Mouse (Mus musculus) telencephalon, adult 2 months (tissue): ENCODE measurements around the gene 2210016F16Rik.
"Not testable (repeated sequence)": the region's sequence is repeated elsewhere in the genome, so short reads cannot be mapped to it uniquely, and the experiment has no call there.

Experiments
- DNase-seq: peaks from one replicate; pipeline ENCODE4 v3.0.0-alpha.2; 2011; ENCODE audit warnings: low read depth, low spot score

2210016F16Rik gene

GRCm38 (mm10) chr13:58384779-58385546 is at the start of gene 2210016F16Rik:
Gene 2210016F16Rik (minus strand): TSS chr13:58385225.
- no peak for DNase-seq

DNA sequence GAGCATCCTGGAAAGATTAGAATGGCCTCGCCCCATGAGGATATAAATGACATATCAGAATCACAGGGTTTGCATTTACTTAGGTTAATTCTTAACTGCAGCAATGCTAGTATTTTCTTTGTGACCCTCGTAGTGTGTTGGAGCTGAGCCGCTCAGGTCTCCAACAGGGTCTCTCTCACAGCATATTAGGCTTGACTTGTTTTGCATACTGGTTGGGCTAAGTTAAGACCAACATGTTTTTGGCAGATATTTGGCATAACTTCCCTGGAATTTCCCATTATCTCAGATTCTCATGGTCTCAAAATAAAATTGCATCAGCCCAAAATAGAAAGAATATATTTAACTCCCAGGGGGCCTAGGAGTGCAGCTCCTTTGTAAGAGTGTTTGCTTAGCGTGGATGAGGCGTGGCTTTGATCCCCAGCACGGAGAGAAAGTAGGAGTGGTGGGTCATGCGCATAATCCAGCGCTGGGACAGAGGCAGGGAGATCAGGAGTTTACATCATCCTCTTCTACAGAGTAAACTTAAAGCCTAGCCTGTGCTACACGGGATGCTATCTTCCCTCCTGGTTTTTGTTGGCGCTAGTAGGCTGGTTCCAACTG is 38.1 kb upstream of the 2210016F16Rik start:
- DNase-seq = no peak

- DNase-seq = no peak
Observed at GRCm38 (mm10) chr13:58422242-58422641, 37.2 kb upstream of the 2210016F16Rik start.

DNA sequence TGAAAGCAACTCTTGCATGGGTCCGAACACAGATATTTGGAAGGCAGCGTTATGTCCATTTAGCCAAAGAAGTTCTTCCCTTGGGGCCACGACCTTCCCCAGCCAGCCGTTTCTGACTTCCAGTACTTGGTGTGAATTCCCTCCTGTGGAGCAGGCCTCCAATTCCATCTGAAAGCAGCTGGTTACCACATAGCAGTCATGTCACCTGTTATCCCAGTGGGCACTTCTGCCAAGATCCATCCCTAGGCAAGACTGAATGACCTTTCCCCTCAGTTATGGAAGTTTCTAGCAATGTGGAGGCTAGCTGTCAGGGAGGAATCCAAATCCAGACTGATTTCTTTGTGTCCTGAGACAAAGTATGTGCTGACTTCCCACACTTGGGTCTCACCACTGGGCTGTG is 36.0 kb upstream of the 2210016F16Rik start:
- DNase-seq = no peak

DNA sequence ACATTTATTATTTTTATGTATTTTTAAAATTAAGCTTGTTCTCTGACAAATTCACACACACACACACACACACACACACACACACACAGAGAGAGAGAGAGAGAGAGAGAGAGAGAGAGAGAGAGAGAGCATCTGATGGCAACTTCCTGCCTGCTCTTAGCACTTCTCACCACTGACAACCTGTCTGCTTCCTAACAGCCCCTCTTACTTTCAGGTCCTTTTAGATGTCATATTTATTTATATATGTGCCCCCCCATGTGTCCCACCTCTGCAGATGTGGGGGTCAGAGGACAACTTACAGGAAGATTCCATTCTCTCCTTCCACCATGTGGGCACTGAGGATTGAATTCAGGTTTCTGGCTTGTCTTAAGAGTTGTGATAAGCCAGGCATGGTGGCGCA is 34.2 kb upstream of the 2210016F16Rik start:
- no peak for DNase-seq

- no peak for DNase-seq
Observed at GRCm38 (mm10) chr13:58418656-58419055, 33.6 kb upstream of the 2210016F16Rik start.

- DNase-seq = no peak
Observed at GRCm38 (mm10) chr13:58415838-58416237, 30.8 kb upstream of the 2210016F16Rik start.

DNA sequence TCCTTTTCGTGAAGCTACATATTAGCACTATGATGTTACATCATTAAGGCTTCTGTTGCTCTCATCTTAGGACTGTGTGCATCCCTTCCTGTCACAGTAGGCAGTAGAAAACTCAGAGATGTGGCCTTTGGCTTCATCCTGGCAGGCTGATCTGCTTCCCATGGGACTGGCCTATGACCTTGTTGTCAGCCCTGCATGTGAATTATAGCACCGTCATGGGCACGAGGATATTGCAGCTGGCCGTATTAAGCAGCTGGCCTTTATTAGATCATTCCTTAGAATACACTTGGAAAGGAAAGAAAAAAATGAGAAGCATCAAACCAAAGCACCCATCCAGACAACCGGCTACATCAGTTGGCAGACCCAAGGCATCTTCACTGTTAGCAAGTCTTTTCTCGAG is 30.3 kb upstream of the 2210016F16Rik start:
- DNase-seq = no peak

- no peak for DNase-seq
Observed at GRCm38 (mm10) chr13:58411073-58411472, 26.0 kb upstream of the 2210016F16Rik start.

GRCm38 (mm10) chr13:58403243-58403642 is 18.2 kb upstream of the 2210016F16Rik start, which contains the start of gene Hnrnpk:
Gene Hnrnpk (minus strand): TSS chr13:58403343.
- not testable (repeated sequence) for DNase-seq

DNA sequence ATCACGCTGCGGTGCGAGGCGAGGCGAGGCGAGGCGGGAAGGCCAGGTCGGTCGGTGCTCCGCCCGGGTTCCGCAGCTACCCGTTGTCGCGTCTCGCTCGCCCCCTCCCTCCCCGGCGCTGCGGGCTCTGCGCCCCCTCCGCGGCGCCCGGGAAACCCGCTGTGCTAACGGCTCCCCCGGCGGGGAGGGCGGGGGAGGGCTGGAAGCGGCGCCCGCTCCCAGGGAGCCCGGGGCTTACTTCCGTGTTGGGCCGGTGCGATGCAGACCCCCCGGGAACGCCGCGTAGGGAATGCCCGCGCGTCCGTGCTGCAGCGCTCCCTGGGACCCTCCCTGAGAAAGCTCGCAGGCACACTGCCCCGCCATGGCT is 17.7 kb upstream of the 2210016F16Rik start:
- no peak for DNase-seq

- DNase-seq = peak; percentile 95
Observed at GRCm38 (mm10) chr13:58402003-58402743, 17.1 kb upstream of the 2210016F16Rik start, which contains the start of gene Rmi1. Gene Rmi1 (plus strand): TSS chr13:58402248.

GRCm38 (mm10) chr13:58401135-58402002 is 16.3 kb upstream of the 2210016F16Rik start:
- DNase-seq = peak; percentile 55

GRCm38 (mm10) chr13:58400576-58400975 is 15.6 kb upstream of the 2210016F16Rik start:
- no peak for DNase-seq

DNA sequence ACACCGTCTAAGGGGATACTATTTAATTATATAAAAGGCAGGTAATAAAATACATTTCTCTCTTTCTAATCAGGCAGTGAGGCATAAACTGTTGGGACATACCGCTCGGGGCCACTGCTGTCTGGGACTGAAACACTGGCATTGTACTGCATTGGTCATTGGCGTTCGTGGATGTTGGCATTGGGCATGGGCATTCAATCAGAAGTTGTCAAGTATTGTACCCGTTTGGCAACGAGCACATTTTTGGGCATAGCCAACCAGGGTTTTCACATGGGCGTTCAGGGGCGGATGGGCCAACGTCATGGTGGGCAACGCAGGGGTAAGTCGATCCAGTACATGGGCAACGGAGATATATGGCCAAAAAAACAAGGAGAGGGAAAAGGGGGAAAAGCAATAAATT is 12.6 kb upstream of the 2210016F16Rik start:
- DNase-seq = no peak

DNA sequence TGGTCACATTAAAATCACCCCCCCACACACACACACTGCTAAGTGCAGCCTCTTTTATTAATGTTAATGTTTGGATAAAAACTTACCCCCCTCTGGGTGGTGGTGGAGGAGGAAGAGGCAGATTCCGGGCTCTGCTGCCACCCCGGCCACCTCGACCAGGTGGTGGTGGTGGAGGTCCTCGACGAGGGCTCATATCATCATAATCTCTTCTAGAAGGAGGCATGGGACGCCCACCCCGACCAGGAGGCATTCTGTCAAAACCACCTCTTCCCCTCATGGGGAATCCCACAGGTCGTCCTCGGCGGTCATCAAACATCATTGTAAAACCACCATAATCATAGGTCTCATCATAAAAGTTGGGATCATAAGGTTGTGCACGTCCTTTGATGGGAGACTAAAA is 9.4 kb upstream of the 2210016F16Rik start:
- not testable (repeated sequence) for DNase-seq

DNA sequence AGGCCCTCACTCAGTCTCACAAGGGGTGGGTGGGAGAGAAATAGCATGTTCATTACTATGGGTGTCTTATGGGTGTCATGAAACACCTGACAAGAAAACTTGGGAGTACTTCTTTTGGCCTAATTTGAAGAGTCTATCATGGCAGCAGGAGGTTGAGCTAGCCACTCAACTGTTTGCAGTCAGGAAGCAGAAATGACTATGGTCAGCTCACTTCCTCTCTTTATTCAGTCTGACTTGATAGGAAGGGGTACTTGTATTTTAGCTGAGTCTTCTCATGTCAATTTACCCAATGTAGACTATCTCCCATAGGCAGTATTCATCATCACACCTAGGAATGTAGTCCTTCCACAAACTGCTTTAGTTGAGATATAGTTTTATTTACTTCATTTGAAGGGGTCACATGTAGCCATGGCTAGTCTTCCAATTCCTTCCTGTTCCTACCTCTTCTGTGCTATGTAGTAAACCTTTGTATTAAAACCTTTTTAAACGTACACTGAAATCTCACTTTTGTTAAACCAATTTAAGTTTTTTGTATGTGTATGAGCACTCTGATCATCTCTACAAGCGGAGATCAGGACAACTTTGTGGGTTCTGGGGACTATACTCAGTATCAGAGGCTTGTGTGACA is 4.4 kb upstream of the 2210016F16Rik start:
- DNase-seq = no peak

DNA sequence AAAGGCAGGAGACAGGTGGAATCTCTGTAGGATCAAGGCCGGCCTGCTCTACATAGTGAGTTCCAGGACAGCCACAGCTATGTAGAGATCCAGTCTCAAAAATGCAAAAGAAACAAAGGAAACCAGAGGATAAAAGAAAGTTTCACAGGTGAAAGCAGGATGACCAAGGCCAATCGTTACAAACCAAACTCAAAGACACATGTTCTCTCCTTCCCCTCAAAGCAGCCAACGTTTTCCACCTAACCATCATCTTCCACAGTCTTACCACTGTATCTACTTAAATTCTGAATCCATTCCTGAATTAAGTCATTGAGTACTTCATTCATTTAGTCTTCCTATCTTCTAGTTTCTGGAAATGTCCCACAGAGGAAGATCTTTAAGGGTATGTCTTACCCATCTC is 3.4 kb upstream of the 2210016F16Rik start:
- DNase-seq = no peak

GRCm38 (mm10) chr13:58387948-58388347 is 2.9 kb upstream of the 2210016F16Rik start:
- DNase-seq = peak; percentile 39

- DNase-seq = no peak
Observed at GRCm38 (mm10) chr13:58385547-58385920, 509 bp upstream of the 2210016F16Rik start.

DNA sequence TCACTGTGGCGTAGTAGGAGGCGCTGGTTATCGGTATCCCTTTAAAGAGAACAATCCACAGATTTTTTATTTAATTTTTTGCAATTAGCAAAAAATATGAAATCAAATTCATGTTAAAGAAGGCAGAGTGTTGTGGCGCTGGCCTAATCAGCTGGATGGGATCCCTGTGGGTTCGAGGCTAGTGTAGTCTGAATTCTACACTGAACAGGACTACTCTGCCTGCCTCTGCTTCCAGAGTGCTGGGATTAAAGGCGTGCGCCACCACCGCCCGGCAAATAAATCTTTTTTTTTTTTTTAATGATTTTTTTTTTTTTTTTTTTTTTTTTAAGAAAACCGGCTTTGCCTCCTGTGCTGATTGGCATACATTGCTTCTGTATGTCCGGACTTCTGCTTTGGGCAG is 654 bp downstream of the 2210016F16Rik start:
- DNase-seq = no peak
